Mouse (Mus musculus) layer of hippocampus, adult 2 months (tissue): ENCODE results near the gene Map4k3. TPM values are rescaled to one million over a fixed set of nuclear protein-coding genes. Genes with fewer than 3 reads are reported as not detected.

ENCODE experiments used
- DNase-seq, 2 experiments: peaks; one replicate each; pipeline ENCODE4 v3.0.0; 2022; ENCODE audit warnings: low spot score in 2 of 2
- H3K27ac ChIP-seq: fragments of 200-600 bp; 2 replicates; pipeline ENCODE4 v1.8.1; 2022
- H3K4me3 ChIP-seq: fragments of 200-600 bp; 2 replicates; pipeline ENCODE4 v1.8.1; 2022; ENCODE audit warnings: mild to moderate bottlenecking
- CTCF ChIP-seq: fragments of 200-600 bp; conservative IDR thresholded peaks from 2 replicates; pipeline ENCODE4 v1.8.1; 2022; ENCODE audit warnings: antibody characterized with exemption, mild to moderate bottlenecking, moderate library complexity
- total RNA-seq, 2 experiments: library from RNA; stranded (reverse); gene quantifications; 2 replicates each; pipeline ENCODE4 v1.2.3; 2021

The Map4k3 gene
- total RNA-seq, 2 experiments from 2014 or later: 92.9 to 94.1 TPM

- Histone ChIP-seq H3K27ac (no peak overlapping the region), H3K4me3 (no peak overlapping the region)
- no peak for DNase-seq
- no peak for TF ChIP-seq CTCF
These were observed 95.9 kb downstream of the Map4k3 start for GRCm38 (mm10) chr17:80632354-80632753.

GRCm38 (mm10) chr17:80631028-80631427, 97.3 kb downstream of the Map4k3 start:
- no peak overlapping the region for H3K27ac ChIP-seq
- no peak for DNase-seq
- no peak for TF ChIP-seq CTCF
- H3K4me3 ChIP-seq: no peak overlapping the region

- TF ChIP-seq CTCF: no peak
- no peak for DNase-seq
- H3K27ac ChIP-seq: no peak overlapping the region
- no peak overlapping the region for H3K4me3 ChIP-seq
These were observed 103.3 kb downstream of the Map4k3 start for GRCm38 (mm10) chr17:80624979-80625378.

DNA sequence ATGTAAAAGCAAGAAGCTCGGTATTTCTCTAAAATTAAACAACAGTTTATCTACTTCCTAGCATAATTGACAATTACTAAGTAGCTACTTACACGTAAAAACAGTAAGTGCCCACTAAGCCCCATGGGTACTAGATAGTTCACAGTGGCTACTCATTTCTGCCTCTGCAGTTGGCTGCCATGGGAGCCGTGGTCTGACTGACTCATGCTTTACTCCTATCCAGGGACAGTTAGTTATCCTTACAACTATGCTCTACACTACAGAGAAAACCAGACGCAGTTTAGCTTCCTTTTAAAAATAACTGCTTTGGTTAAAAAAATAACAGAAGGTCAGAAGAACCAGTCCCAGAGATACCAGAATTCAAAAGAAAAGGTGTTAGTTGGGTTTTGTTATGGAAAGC, 106.6 kb downstream of the Map4k3 start:
- DNase-seq: no peak
- TF ChIP-seq CTCF: no peak
- H3K4me3 ChIP-seq: no peak overlapping the region
- H3K27ac ChIP-seq: peak overlapping the region; percentile 43; the same call in 1 of the 2 replicates

- H3K27ac ChIP-seq: peak overlapping the region; percentile 47; the same call in 1 of the 2 replicates
- DNase-seq: peak; percentile 69 to 73
- TF ChIP-seq CTCF: peak; percentile 93
These were observed 107.4 kb downstream of the Map4k3 start for GRCm38 (mm10) chr17:80620786-80621423.

DNA sequence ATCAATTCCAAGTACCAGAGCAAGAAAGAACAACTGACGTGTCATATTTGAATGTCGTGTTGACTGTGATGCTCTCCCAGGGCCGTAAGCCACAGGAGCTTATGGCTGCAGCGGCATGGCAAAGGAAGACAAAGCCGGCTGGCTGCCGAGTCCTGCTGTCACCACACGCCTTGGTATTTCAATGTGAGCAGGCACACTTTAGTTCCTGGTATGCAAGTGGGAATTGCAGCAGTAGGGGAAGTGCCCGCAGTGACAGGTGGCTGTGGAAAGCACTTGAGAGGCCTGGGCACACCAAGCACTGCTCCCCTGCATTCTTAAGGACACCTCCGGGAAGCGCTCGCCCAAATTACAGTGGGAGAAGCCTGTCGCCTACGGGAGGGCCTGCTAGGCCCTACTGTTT, 108.7 kb downstream of the Map4k3 start:
- H3K27ac ChIP-seq: peak overlapping the region; percentile 47; the same call in 1 of the 2 replicates
- no peak for TF ChIP-seq CTCF
- DNase-seq: peak; percentile 20 to 41
- no peak overlapping the region for H3K4me3 ChIP-seq

More at GRCm38 (mm10) chr17:80620786-80621423, 107.4 kb downstream of the Map4k3 start:
- no peak overlapping the region for H3K4me3 ChIP-seq

DNA sequence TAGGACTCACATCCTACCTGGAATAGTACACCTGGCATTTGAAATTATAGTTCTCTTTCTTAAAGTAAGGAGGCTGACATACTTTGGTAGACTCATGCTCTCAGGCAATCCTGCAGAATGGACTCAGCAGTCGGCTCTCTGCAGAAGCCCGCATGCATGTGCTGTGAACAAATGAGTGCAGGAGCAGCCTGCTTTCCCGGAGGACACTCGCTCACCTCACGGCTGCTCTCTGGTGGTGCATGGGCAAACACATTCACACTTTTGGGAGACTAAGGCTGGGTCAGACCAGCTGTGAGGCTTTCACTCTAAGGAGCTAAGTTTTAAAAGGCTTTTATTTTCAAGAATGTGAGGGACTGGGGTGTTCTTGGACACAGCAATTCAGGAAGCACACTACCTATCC, 109.4 kb downstream of the Map4k3 start:
- DNase-seq: no peak
- peak; percentile 22 for TF ChIP-seq CTCF
- Histone ChIP-seq H3K27ac (peak overlapping the region; percentile 47), H3K4me3 (no peak overlapping the region)

GRCm38 (mm10) chr17:80603806-80604205, 124.5 kb downstream of the Map4k3 start:
- Histone ChIP-seq H3K27ac (no peak overlapping the region), H3K4me3 (no peak overlapping the region)
- DNase-seq: no peak
- TF ChIP-seq CTCF: no peak

GRCm38 (mm10) chr17:80603079-80603625, 125.1 kb downstream of the Map4k3 start:
- no peak for DNase-seq
- TF ChIP-seq CTCF: no peak
- Histone ChIP-seq H3K27ac (peak overlapping the region; percentile 32; the same call in 1 of the 2 replicates), H3K4me3 (no peak overlapping the region)

GRCm38 (mm10) chr17:80601371-80601770, 126.9 kb downstream of the Map4k3 start:
- Histone ChIP-seq H3K27ac (no peak overlapping the region), H3K4me3 (no peak overlapping the region)
- peak; percentile 22 to 69 for DNase-seq

DNA sequence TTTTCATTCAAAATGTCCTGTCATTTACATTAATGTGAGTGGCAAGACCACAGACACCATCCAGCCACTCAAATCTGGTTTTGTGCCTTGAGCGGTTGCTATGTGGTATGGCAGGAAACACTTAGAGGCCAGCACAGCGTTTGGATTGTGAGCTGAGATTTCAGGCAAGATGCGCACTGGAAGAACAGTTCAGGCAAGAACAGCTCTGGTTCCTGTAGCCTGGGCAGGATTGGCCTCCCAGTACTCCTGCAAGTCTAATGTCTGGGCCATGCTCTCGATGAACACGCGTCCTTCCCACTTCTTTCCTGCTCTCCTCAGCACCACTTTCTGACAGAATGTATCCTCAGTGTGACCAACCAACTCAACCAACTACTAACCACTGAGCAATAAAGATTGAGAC, 145.2 kb downstream of the Map4k3 start:
- DNase-seq: no peak
- H3K4me3 ChIP-seq: no peak overlapping the region
- H3K27ac ChIP-seq: no peak overlapping the region
- TF ChIP-seq CTCF: no peak

More at GRCm38 (mm10) chr17:80601371-80601770, 126.9 kb downstream of the Map4k3 start:
- peak; percentile 80 for TF ChIP-seq CTCF

- DNase-seq: no peak
- H3K27ac ChIP-seq: no peak overlapping the region
- H3K4me3 ChIP-seq: no peak overlapping the region
- TF ChIP-seq CTCF: no peak
These were observed 148.4 kb downstream of the Map4k3 start for GRCm38 (mm10) chr17:80579901-80580300.

- no peak for TF ChIP-seq CTCF
- Histone ChIP-seq H3K27ac (no peak overlapping the region), H3K4me3 (no peak overlapping the region)
- DNase-seq: no peak
These were observed 149.2 kb downstream of the Map4k3 start for GRCm38 (mm10) chr17:80579089-80579488.

- TF ChIP-seq CTCF: no peak
- Histone ChIP-seq H3K4me3 (peak overlapping the region; percentile 56), H3K27ac (peak overlapping the region; percentile 82)
- no peak for DNase-seq
These were observed 150.2 kb downstream of the Map4k3 start for GRCm38 (mm10) chr17:80578041-80578440.
